Mouse (Mus musculus) ZHBTc4 (cell line): ENCODE measurements around the gene Gclc.

ENCODE experiments used
- DNase-seq: peaks from one replicate; pipeline ENCODE4 v3.0.0-alpha.2; 2011; ENCODE audit warnings: low read depth, low spot score

The Gclc gene

DNA sequence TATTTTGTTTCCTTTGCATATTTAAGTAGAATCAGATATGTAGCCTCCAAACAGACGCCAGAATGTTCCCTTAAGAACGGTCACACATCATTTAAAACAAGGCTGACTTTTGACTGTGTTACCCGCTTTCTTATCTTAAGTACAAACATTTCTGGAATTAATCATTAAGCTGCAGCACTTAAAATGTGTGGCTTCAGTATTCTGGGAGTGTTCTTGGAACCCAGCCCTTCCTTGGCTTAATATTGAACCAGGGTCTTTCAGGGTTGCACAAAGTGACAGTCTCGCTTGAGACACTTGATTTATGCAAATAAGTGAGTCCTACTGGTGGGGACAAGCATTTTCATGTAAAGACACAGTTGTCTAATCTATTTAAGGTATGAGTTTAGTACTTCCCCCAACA lies 27.9 kb downstream of the Gclc start:
- DNase-seq = no peak

- no peak for DNase-seq
These were observed 28.7 kb downstream of the Gclc start for GRCm38 (mm10) chr9:77783006-77783405.

DNA sequence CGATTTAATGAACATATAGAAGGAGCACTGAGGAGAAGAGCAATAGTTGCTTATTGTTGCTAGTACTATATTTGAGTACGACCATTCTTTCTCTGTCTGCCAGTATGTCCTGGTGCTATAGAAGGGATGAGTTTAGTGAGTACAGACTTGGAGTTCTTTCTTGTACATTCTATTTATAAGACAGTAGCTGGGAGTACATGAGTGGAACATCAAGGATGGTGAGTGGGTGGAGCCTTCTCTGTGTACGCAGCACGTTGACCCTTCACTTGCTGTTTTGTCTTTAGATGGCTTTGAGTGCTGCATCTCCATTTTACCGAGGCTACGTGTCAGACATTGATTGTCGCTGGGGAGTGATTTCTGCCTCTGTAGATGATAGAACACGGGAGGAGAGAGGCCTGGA lies 31.1 kb downstream of the Gclc start:
- DNase-seq = no peak

- peak; percentile 77 for DNase-seq
These were observed 33.6 kb downstream of the Gclc start for GRCm38 (mm10) chr9:77787936-77788335.

DNA sequence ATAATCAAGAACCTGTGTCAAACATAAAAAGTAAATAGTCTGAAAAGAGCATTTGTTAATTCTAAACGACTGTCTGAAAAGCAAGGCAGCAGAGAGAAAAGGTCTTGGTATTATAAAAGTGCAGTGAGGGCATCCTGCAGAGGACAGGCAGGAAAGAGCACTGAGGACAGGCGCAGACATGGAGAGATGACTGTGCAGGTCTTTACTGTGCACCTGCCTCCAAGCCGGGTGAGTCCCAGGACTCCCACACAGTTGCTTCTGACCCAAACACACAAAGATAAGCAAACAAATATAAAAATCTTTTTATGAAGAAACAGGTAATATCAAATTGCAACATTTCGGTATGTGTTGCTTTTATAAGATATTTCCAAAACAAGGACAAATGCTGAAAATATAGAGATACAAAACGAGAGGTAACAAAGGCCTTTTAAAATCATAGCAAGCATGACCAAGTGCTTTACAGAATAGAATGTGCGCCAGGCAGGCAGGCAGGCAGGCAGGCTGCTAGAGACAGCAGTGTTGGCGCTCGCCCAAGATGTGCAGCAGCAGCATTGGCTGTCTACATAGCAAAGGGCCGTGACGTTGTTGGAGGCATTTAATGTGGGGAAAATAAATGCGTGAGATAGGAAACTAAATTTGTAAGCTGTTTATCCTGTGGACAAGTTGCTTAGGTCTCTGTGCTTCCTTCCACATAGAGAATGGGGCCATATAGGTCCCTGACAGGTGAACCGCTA lies 35.4 kb downstream of the Gclc start:
- no peak for DNase-seq

- DNase-seq = no peak
These were observed 39.5 kb downstream of the Gclc start for GRCm38 (mm10) chr9:77793838-77794237.

- peak; percentile 60 for DNase-seq
These were observed 48.1 kb downstream of the Gclc start for GRCm38 (mm10) chr9:77802461-77802860.

DNA sequence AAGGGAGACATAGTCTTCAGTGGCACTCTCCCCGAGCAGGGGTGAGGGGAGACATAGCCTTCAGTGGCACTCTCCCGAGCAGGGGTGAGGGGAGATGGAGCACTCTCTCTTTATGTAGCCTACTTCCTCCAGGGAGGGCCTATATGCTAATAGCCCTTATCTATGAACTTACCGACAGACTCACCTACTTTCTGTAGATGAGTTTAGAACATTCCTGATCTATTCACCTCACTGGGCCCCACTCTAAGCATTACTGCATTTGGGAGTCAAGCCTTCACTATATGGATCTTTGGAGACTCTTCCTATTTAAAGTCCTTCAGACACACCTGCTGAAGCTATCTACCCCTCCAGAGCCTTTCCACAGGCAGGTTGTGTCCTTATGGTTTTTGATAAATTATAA lies 52.1 kb downstream of the Gclc start:
- no peak for DNase-seq

GRCm38 (mm10) chr9:77806842-77807668 lies 52.7 kb downstream of the Gclc start:
- peak; percentile 89 for DNase-seq

- DNase-seq = no peak
These were observed 54.1 kb downstream of the Gclc start for GRCm38 (mm10) chr9:77808481-77808880.

- DNase-seq = no peak
These were observed 64.5 kb downstream of the Gclc start for GRCm38 (mm10) chr9:77818858-77819257.

DNA sequence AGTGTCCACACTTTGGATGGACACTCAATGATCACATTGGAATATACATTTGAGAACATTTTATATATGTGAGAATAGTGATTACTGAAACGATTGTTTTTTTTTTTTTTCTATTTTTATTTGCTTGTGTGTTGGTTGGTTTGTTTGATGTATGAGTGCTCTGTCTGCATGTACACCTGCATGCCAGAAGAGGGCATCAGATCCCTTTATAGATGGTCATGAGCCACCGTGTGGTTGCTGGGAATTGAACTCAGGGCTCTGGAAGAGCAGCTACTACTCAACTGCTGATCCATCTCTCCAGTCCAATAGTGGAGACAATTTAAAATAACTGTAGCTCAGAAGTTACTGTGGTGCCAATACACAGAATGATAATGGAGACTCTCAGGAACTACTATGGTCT lies 65.0 kb downstream of the Gclc start:
- DNase-seq = peak; percentile 23

- peak; percentile 27 for DNase-seq
These were observed 66.5 kb downstream of the Gclc start for GRCm38 (mm10) chr9:77820836-77821235.

DNA sequence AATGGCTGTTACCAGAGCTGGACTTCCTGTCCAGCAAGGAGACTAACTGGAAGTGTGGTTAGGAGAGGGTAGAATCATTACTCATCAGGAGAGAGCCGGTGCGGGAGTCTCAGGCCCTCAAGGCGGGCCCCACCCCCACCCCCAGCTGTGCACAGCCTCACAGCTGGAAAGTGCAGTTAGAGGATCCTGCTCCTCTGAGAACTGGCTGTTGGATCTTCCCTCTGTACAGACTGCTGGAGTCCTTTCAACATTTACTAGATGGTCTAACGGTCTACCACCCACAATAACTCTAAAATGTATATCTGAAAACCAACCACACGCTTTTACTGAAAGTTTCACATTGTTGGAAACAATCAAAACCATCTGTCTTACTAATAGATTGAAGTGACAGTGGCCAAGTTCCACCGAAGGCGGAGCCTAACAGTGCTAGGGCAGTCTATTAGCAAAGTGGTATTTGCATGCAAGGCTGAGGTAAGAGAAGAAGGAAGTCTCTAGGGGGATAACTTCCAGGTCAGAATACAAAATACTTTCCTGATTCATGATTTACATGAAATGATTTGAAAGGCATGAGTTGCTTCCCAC lies 71.1 kb downstream of the Gclc start:
- peak; percentile 83 for DNase-seq

GRCm38 (mm10) chr9:77826237-77826636 lies 71.9 kb downstream of the Gclc start:
- no peak for DNase-seq

DNA sequence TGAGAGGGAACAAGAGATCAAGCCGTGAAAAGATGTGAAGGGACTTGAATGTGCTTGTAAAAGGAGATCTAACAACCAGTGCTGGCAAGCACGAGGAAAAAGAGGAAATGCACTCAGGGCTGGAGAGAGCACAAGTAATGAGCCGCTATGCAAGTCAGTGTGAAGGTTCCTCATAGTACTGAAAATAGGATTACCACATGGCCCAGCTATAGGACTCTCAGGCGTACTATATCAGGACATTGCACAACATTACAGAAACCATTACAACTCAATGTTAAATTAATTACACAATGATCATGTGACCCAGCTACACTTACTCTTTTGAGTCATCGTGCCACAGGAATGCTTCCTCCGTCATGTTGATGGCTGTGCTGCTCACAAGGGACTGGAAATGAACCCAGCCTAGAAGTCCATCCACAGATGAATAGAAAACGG lies 74.2 kb downstream of the Gclc start:
- DNase-seq = no peak

- DNase-seq = peak; percentile 70
These were observed 80.1 kb downstream of the Gclc start for GRCm38 (mm10) chr9:77834259-77834993.

- no peak for DNase-seq
These were observed 80.8 kb downstream of the Gclc start for GRCm38 (mm10) chr9:77835122-77835521.

DNA sequence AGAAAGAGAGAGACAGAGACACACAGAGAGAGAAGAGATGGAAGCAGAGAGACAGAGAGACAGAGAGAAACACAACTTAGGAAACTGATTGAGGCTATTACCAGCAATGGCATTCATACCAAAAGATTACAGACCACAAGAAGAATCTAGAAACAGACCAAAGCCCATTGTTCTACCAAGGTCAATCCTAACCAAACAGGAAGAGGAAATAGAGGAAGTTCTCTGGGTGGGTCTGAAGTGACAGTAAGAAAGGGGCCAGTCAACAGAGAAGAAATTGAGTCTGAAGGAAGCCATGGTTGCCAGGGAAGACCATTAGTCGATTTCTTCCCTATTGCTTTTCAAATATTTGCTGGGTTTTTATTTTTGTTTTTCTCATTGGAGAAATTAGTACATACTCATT lies 81.4 kb downstream of the Gclc start:
- DNase-seq = peak; percentile 8

GRCm38 (mm10) chr9:77838586-77838985 lies 84.3 kb downstream of the Gclc start:
- no peak for DNase-seq
